In the genomic region with DNA sequence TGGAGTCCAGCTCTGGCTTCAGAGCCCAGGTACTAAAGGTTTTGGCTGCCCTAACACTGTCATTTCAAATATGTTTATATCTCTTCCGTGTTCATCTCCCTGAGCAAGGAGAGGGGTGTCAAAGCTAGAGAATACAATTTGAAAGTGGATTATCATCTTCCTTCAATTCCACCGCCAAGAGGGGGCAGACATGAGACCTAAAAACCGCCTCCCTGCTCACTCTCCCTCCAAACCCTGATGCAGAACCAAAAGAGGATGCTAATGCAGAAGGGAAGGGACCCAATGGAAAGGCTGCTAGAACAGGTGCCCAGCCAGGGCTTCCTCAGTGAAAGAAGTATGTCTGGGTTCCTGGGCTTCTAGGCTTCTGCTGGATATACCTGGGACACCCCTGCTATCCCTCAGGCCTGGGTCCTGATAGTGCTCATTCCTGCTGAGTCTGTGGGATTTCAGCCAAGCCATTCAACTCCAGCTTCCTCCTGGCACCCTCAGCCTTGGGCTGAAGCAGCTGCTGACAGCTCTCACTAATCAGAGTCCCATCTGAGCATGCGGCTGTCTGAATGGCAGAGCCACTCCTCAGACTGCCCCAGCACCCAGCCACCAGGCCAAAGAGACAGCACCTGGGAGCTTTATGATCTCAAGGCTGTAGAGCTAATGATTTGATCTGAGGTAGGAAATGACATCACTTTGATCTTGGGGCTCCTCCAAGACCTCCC, we compare ENCODE assay signal across 11 mouse cellular contexts. TPM values are rescaled to one million over a fixed set of nuclear protein-coding genes. Genes with fewer than 3 reads are reported as not detected.
DNase-seq lines count a peak whose midpoint lies in the region; ATAC-seq and TF ChIP-seq lines count a peak whose summit lies in the region.
"Had no signal": no experiment of that assay in that cellular context is flagged by ENCODE, and none has a peak within 500 bp of the region (broad histone marks: within the 10 kb centered on the region; RNA-seq: fewer than 3 reads in every experiment).

No protein-coding gene starts in this region.

- ATAC-seq in forebrain, postnatal 0 days = no peak
- ATAC-seq in forebrain, embryonic 15.5 days (replicated peaks) = no peak

- H3K36me3 ChIP-seq in forebrain, postnatal 0 days (ENCODE audit: insufficient read depth) = peaks cover 7% of the 10 kb centered on the region
- H3K36me3 ChIP-seq in forebrain, embryonic 15.5 days = peaks cover 4% of the 10 kb centered on the region
- H3K36me3 ChIP-seq in C2C12 (ENCODE audit: control insufficient read depth, insufficient read depth) = no peaks in the 10 kb centered on the region
- H3K36me3 ChIP-seq: heart, embryonic 15.5 days; liver, embryonic 15.5 days; neural tube, embryonic 12.5 days had no signal

- DNase-seq in forebrain, postnatal 0 days = peak; percentile 36
- peak; percentile 53 for DNase-seq in left cerebral cortex, postnatal 4 days
- DNase-seq in left cerebral cortex, postnatal 10 days (ENCODE audit: extremely low spot score in 1 of 2, low spot score in 2 of 2) = no peak
- DNase-seq in cerebellum, adult 9-11 months = peak; percentile 51
- DNase-seq in adrenal gland, postnatal 4 days (ENCODE audit: low spot score in 2 of 2) = no peak
- no peak for DNase-seq in right cerebral cortex, postnatal 36 days (ENCODE audit: low spot score in 2 of 2)

- H3K27me3 ChIP-seq in forebrain, postnatal 0 days (ENCODE audit: insufficient read depth, low read length) = no peaks in the 10 kb centered on the region
- no peaks in the 10 kb centered on the region for H3K27me3 ChIP-seq in forebrain, embryonic 15.5 days
- H3K27me3 ChIP-seq in C2C12 (ENCODE audit: control insufficient read depth, insufficient read depth, insufficient read length) = no peaks in the 10 kb centered on the region
- H3K27me3 ChIP-seq: neural tube, embryonic 12.5 days had no signal

- 26% methylated on average over 4 of the region's 4 CpGs for WGBS in forebrain, postnatal 0 days
- WGBS in forebrain, embryonic 15.5 days = 25% methylated on average over 4 of the region's 4 CpGs

- intact Hi-C loops in left cerebral cortex, postnatal 4 days (cut with DNase I) = no loop called here
- intact Hi-C loops in left cerebral cortex, postnatal 10 days (cut with DNase I) = no loop called here

- H3K9ac ChIP-seq in forebrain, postnatal 0 days = no peak overlapping the region
- no peak overlapping the region for H3K9ac ChIP-seq in forebrain, embryonic 15.5 days (replicated peaks)
- H3K9ac ChIP-seq: heart, embryonic 15.5 days; liver, embryonic 15.5 days; neural tube, embryonic 12.5 days had no signal

- no peaks in the 10 kb centered on the region for H3K79me2 ChIP-seq in C2C12 (ENCODE audit: control insufficient read depth, insufficient read depth)

- H3K9me3 ChIP-seq in forebrain, postnatal 0 days (ENCODE audit: low read length) = no peaks in the 10 kb centered on the region
- no peaks in the 10 kb centered on the region for H3K9me3 ChIP-seq in forebrain, embryonic 15.5 days
- H3K9me3 ChIP-seq: heart, embryonic 15.5 days; liver, embryonic 15.5 days; neural tube, embryonic 12.5 days had no signal

- no peak overlapping the region for H3K4me3 ChIP-seq in forebrain, postnatal 0 days (ENCODE audit: low read depth, low read length)
- H3K4me3 ChIP-seq in forebrain, embryonic 15.5 days = no peak overlapping the region
- H3K4me3 ChIP-seq in C2C12 (ENCODE audit: insufficient read depth, poor library complexity, severe bottlenecking) = no peak overlapping the region
- H3K4me3 ChIP-seq: heart, embryonic 15.5 days; liver, embryonic 15.5 days; neural tube, embryonic 12.5 days had no signal

- no peak overlapping the region for H3K4me2 ChIP-seq in forebrain, postnatal 0 days (ENCODE audit: low read depth)
- H3K4me2 ChIP-seq in forebrain, embryonic 15.5 days (replicated peaks) = no peak overlapping the region
- H3K4me2 ChIP-seq: heart, embryonic 15.5 days; liver, embryonic 15.5 days; neural tube, embryonic 12.5 days had no signal

- peak; percentile 46 for TF ChIP-seq CTCF in forebrain, postnatal 0 days (IDR thresholded peaks at IDR 0.05; ENCODE audit: low read depth)
- TF ChIP-seq CTCF in C2C12 (IDR thresholded peaks at IDR 0.05; ENCODE audit: control insufficient read depth, insufficient read depth, insufficient read length) = no peak

- no peaks in the 10 kb centered on the region for H3K79me3 ChIP-seq in C2C12 (ENCODE audit: low read depth)

- H3K27ac ChIP-seq in forebrain, postnatal 0 days (ENCODE audit: low read depth, low read length) = no peak overlapping the region
- H3K27ac ChIP-seq in forebrain, embryonic 15.5 days (replicated peaks) = no peak overlapping the region
- H3K27ac ChIP-seq: heart, embryonic 15.5 days; liver, embryonic 15.5 days; neural tube, embryonic 12.5 days had no signal

- no peak overlapping the region for H3ac ChIP-seq in C2C12 (ENCODE audit: control insufficient read depth, insufficient read length, low read depth)

- H3K4me1 ChIP-seq in forebrain, postnatal 0 days (ENCODE audit: insufficient read depth) = no peaks in the 10 kb centered on the region
- peaks cover 20% of the 10 kb centered on the region for H3K4me1 ChIP-seq in forebrain, embryonic 15.5 days
- H3K4me1 ChIP-seq: liver, embryonic 15.5 days; neural tube, embryonic 12.5 days had no signal

TF ChIP-seq in C2C12, 6 proteins besides CTCF, POLR2A, EP300 and RAD21:
- peak; percentile 50 for TF ChIP-seq MYOD1 (IDR thresholded peaks at IDR 0.05; ENCODE audit: control insufficient read depth, insufficient read length, low read depth)
- TF ChIP-seq USF1 (IDR thresholded peaks at IDR 0.05; ENCODE audit: low read depth) = no peak
TF ChIP-seq in C2C12: peak in this region for 1.

RNA-seq across cellular contexts. Expression of a gene that starts 8.2 kb away (rescaled TPM):
- 65.3 and 71.5 TPM in 2 replicates for total RNA-seq in forebrain, postnatal 0 days (2014; rRNA removed)
- 6.0 TPM in 2 replicates for polyA plus RNA-seq in forebrain, postnatal 0 days (2015; fragmentation: Nextera tagmentation; extraction: Ambion mirVana)
- 6.7 and 7.7 TPM in 2 replicates for polyA plus RNA-seq in forebrain, embryonic 15.5 days (2015; fragmentation: Nextera tagmentation; extraction: Ambion mirVana)
- total RNA-seq in left cerebral cortex, postnatal 4 days (2021) = 10 to 100 TPM; 81.2 to 83.5 TPM
- 100 to 1,000 TPM; 126 to 133 TPM for total RNA-seq in left cerebral cortex, postnatal 10 days (2021)
- 23.3 TPM for polyA plus RNA-seq in C2C12 (2012; fragmentation: generic; extraction: Trizol)
- total RNA-seq in adrenal gland, postnatal 4 days (2021) = 10 to 100 TPM; 13.1 to 14.5 TPM
- polyA plus RNA-seq: liver, embryonic 15.5 days had no signal

RNA-seq across cellular contexts. Expression of a gene that starts 58.6 kb away (rescaled TPM):
- total RNA-seq in forebrain, postnatal 0 days (2014; rRNA removed) = 21.1 and 26.0 TPM in 2 replicates
- polyA plus RNA-seq in forebrain, postnatal 0 days (2015; fragmentation: Nextera tagmentation; extraction: Ambion mirVana) = 23.7 and 26.2 TPM in 2 replicates
- polyA plus RNA-seq in forebrain, embryonic 15.5 days (2015; fragmentation: Nextera tagmentation; extraction: Ambion mirVana) = 30.9 and 31.0 TPM in 2 replicates
- 10 to 100 TPM; 30.4 to 36.3 TPM for total RNA-seq in left cerebral cortex, postnatal 4 days (2021)
- total RNA-seq in left cerebral cortex, postnatal 10 days (2021) = 10 to 100 TPM; 21.1 to 24.5 TPM
- polyA plus RNA-seq in C2C12 (2012; fragmentation: generic; extraction: Trizol) = 28.8 TPM
- total RNA-seq in adrenal gland, postnatal 4 days (2021) = 10 to 100 TPM; 35.3 to 37.2 TPM

Comparison
In these comparisons a context has a peak if more than half of its experiments do, and no peak if none do; other contexts are left out.
1. DNase-seq: peak in forebrain, postnatal 0 days (single experiment), left cerebral cortex, postnatal 4 days (single experiment) and cerebellum, adult 9-11 months (single experiment); none in left cerebral cortex, postnatal 10 days (0 of 2), adrenal gland, postnatal 4 days (0 of 2) and right cerebral cortex, postnatal 36 days (0 of 2).